Mouse (Mus musculus) midbrain, embryonic 10.5 days (tissue): Measurements from ENCODE around the gene Cflar. TPM values are rescaled to one million over a fixed set of nuclear protein-coding genes. Genes with fewer than 3 reads are reported as not detected.
"Not testable (repeated sequence)": the region's sequence is repeated elsewhere in the genome, so short reads cannot be mapped to it uniquely, and the experiment has no call there.

Experiments used
- DNase-seq: peaks from one replicate; pipeline ENCODE4 v3.0.0-alpha.2; 2017; ENCODE audit warnings: low spot score
- H3K27ac ChIP-seq: fragments of 300-500 bp; sonication (generic); replicated peaks from 2 replicates; pipeline ENCODE4 v1.5.1; 2016; ENCODE audit warnings: mild to moderate bottlenecking
- H3K27me3 ChIP-seq: fragments of 300-500 bp; sonication (generic); 2 replicates; pipeline ENCODE4 v1.6.1; 2016; ENCODE audit warnings: low read depth, mild to moderate bottlenecking; ENCODE audit not compliant: poor library complexity, severe bottlenecking
- H3K36me3 ChIP-seq: fragments of 300-500 bp; sonication (generic); 2 replicates; pipeline ENCODE4 v1.6.1; 2016; ENCODE audit warnings: mild to moderate bottlenecking, moderate library complexity
- H3K4me1 ChIP-seq: fragments of 300-500 bp; sonication (generic); 2 replicates; pipeline ENCODE4 v1.6.1; 2016
- H3K4me3 ChIP-seq: fragments of 300-500 bp; sonication (generic); 2 replicates; pipeline ENCODE4 v1.5.1; 2016; ENCODE audit warnings: mild to moderate bottlenecking, moderate library complexity
- H3K9me3 ChIP-seq: fragments of 300-500 bp; sonication (generic); replicated peaks from 2 replicates; pipeline ENCODE4 v1.6.1; 2016; ENCODE audit warnings: mild to moderate bottlenecking
- WGBS: fragments of 180-500 bp; shearing (Covaris S2); methylation state at CpG from one replicate; pipeline ENCODE4 v1.1.7; 2016; 5-methylcytosine and 5-hydroxymethylcytosine counted together
- polyA plus RNA-seq: library from polyadenylated mRNA; unstranded; fragments of >200 nt; fragmentation: Nextera tagmentation; extraction: Ambion mirVana; gene quantifications from 2 replicates; pipeline ENCODE4 v1.2.1, GENCODE M21; 2016

Cflar gene
- polyA plus RNA-seq, result 24.5 and 28.7 TPM in 2 replicates

- peak; percentile 79 for DNase-seq
- Histone ChIP-seq H3K4me3 (peak within 1 kb of the TSS; percentile 73), H3K4me1 (peaks cover 29% of the 10 kb centered on the region), H3K27me3 (no peaks in the 10 kb centered on the region), H3K27ac (peak within 1 kb of the TSS; percentile 96), H3K9me3 (0 out of 2 replicates have a peak, but pooled peaks cover 4% of the 10 kb centered on the region), H3K36me3 (peaks cover 22% of the 10 kb centered on the region)
- WGBS, result under 1% methylated on average over 45 of the region's 45 CpGs
Measured at GRCm38 (mm10) chr1:58711365-58712016, at the start of gene Cflar. Gene Cflar (plus strand): TSS chr1:58711508.

- H3K4me3 ChIP-seq, H3K27ac ChIP-seq, H3K36me3 ChIP-seq, H3K27me3 ChIP-seq, H3K4me1 ChIP-seq, H3K9me3 ChIP-seq, DNase-seq: not testable (repeated sequence)
- WGBS, result 92% methylated on average over 5 of the region's 5 CpGs
Measured at GRCm38 (mm10) chr1:58662671-58663070, 48.6 kb upstream of the Cflar start.

GRCm38 (mm10) chr1:58663365-58663764, 47.9 kb upstream of the Cflar start:
- 89% methylated on average over 3 of the region's 3 CpGs for WGBS

GRCm38 (mm10) chr1:58668191-58668590, 43.1 kb upstream of the Cflar start:
- no peak overlapping the region for H3K27ac ChIP-seq
- no peak for DNase-seq
- H3K36me3 ChIP-seq, result no peaks in the 10 kb centered on the region
- H3K4me3 ChIP-seq, result no peak overlapping the region
- no peaks in the 10 kb centered on the region for H3K9me3 ChIP-seq
- no peaks in the 10 kb centered on the region for H3K27me3 ChIP-seq
- 90% methylated on average over 5 of the region's 5 CpGs for WGBS
- no peaks in the 10 kb centered on the region for H3K4me1 ChIP-seq

More at GRCm38 (mm10) chr1:58663365-58663764, 47.9 kb upstream of the Cflar start:
- H3K9me3 ChIP-seq, H3K4me1 ChIP-seq, H3K36me3 ChIP-seq, H3K27ac ChIP-seq, DNase-seq, H3K4me3 ChIP-seq, H3K27me3 ChIP-seq: not testable (repeated sequence)

GRCm38 (mm10) chr1:58669635-58670034, 41.7 kb upstream of the Cflar start:
- H3K4me3 ChIP-seq, H3K27ac ChIP-seq, DNase-seq, H3K36me3 ChIP-seq, H3K27me3 ChIP-seq, H3K4me1 ChIP-seq, H3K9me3 ChIP-seq: not testable (repeated sequence)
- 84% methylated on average over 3 of the region's 3 CpGs for WGBS

- Histone ChIP-seq H3K4me3 (no peak overlapping the region), H3K36me3 (no peaks in the 10 kb centered on the region), H3K4me1 (no peaks in the 10 kb centered on the region), H3K27me3 (no peaks in the 10 kb centered on the region), H3K27ac (no peak overlapping the region), H3K9me3 (0 out of 2 replicates have a peak, but pooled peaks cover 5% of the 10 kb centered on the region)
- DNase-seq, result no peak
- 92% methylated on average over 2 of the region's 2 CpGs for WGBS
Measured at GRCm38 (mm10) chr1:58672116-58672515, 39.2 kb upstream of the Cflar start.

- Histone ChIP-seq H3K4me1 (no peaks in the 10 kb centered on the region), H3K4me3 (no peak overlapping the region), H3K36me3 (no peaks in the 10 kb centered on the region), H3K9me3 (0 out of 2 replicates have a peak, but pooled peaks cover 5% of the 10 kb centered on the region), H3K27ac (no peak overlapping the region), H3K27me3 (no peaks in the 10 kb centered on the region)
- WGBS, result 81% methylated on average over 3 of the region's 3 CpGs
- DNase-seq, result no peak
Measured at GRCm38 (mm10) chr1:58675011-58675410, 36.3 kb upstream of the Cflar start.

GRCm38 (mm10) chr1:58677575-58677974, 33.7 kb upstream of the Cflar start:
- 91% methylated on average over 1 of the region's 1 CpGs for WGBS
- H3K27ac ChIP-seq, result no peak overlapping the region
- H3K36me3 ChIP-seq, result no peaks in the 10 kb centered on the region
- H3K4me1 ChIP-seq, result no peaks in the 10 kb centered on the region
- no peaks in the 10 kb centered on the region for H3K27me3 ChIP-seq
- no peak for DNase-seq
- 0 out of 2 replicates have a peak, but pooled peaks cover 5% of the 10 kb centered on the region for H3K9me3 ChIP-seq
- no peak overlapping the region for H3K4me3 ChIP-seq

- H3K27ac ChIP-seq, DNase-seq, H3K36me3 ChIP-seq, H3K27me3 ChIP-seq, H3K4me1 ChIP-seq, H3K9me3 ChIP-seq, H3K4me3 ChIP-seq: not testable (repeated sequence)
- WGBS, result 81% methylated on average over 5 of the region's 5 CpGs
Measured at GRCm38 (mm10) chr1:58678412-58678811, 32.9 kb upstream of the Cflar start.

- DNase-seq, result no peak
- peaks cover under 1% of the 10 kb centered on the region; the same call in 1 of the 2 replicates for H3K9me3 ChIP-seq
- no peaks in the 10 kb centered on the region for H3K27me3 ChIP-seq
- no peak overlapping the region for H3K27ac ChIP-seq
- WGBS, result 80% methylated on average over 1 of the region's 1 CpGs
- H3K4me1 ChIP-seq, result no peaks in the 10 kb centered on the region
- no peaks in the 10 kb centered on the region for H3K36me3 ChIP-seq
- no peak overlapping the region for H3K4me3 ChIP-seq
Measured at GRCm38 (mm10) chr1:58689426-58689825, 21.9 kb upstream of the Cflar start.

- no peak for DNase-seq
- Histone ChIP-seq H3K27me3 (no peaks in the 10 kb centered on the region), H3K36me3 (no peaks in the 10 kb centered on the region), H3K4me3 (no peak overlapping the region), H3K9me3 (no peaks in the 10 kb centered on the region; the same call in 1 of the 2 replicates), H3K27ac (no peak overlapping the region), H3K4me1 (no peaks in the 10 kb centered on the region)
- WGBS, result 64% methylated on average over 6 of the region's 6 CpGs
Measured at GRCm38 (mm10) chr1:58690006-58690744, 21.1 kb upstream of the Cflar start.

GRCm38 (mm10) chr1:58690834-58691488, 20.3 kb upstream of the Cflar start:
- not testable (repeated sequence) for H3K27me3 ChIP-seq, H3K36me3 ChIP-seq, H3K4me1 ChIP-seq, DNase-seq, H3K9me3 ChIP-seq, H3K27ac ChIP-seq, H3K4me3 ChIP-seq
- WGBS, result 68% methylated on average over 2 of the region's 3 CpGs

- not testable (repeated sequence) for DNase-seq, H3K4me1 ChIP-seq, H3K27me3 ChIP-seq, H3K27ac ChIP-seq, H3K9me3 ChIP-seq, H3K4me3 ChIP-seq, H3K36me3 ChIP-seq
- 82% methylated on average over 1 of the region's 1 CpGs for WGBS
Measured at GRCm38 (mm10) chr1:58691718-58692117, 19.6 kb upstream of the Cflar start.
